Mouse (Mus musculus) intestine, postnatal 0 days (tissue): Measurements from ENCODE around the gene Atxn1. TPM values are rescaled to one million over a fixed set of nuclear protein-coding genes. Genes with fewer than 3 reads are reported as not detected.

Experiments
- ATAC-seq: fragments of 200-750 bp; cut with Nextera tagmentation; 2 replicates; pipeline ENCODE4 v1.8.0; 2017; ENCODE audit warnings: mild to moderate bottlenecking, moderate TSS enrichment, moderate library complexity
- H3K27ac ChIP-seq: fragments of 300-500 bp; sonication (generic); 2 replicates; pipeline ENCODE4 v1.5.1; 2014; ENCODE audit warnings: mild to moderate bottlenecking, low read depth, low read length, moderate library complexity
- H3K27me3 ChIP-seq: fragments of 300-500 bp; sonication (generic); replicated peaks from 2 replicates; pipeline ENCODE4 v1.6.1; 2014; ENCODE audit warnings: low read length, mixed read lengths; ENCODE audit not compliant: control insufficient read depth, insufficient read depth
- H3K36me3 ChIP-seq: fragments of 300-500 bp; sonication (generic); 2 replicates; pipeline ENCODE4 v1.6.1; 2014; ENCODE audit warnings: mild to moderate bottlenecking, moderate library complexity; ENCODE audit not compliant: control insufficient read depth, insufficient read depth
- H3K4me1 ChIP-seq: fragments of 300-500 bp; sonication (generic); replicated peaks from 2 replicates; pipeline ENCODE4 v1.6.1; 2014; ENCODE audit warnings: antibody characterized with exemption, low read length, mixed read lengths; ENCODE audit not compliant: control insufficient read depth, insufficient read depth
- H3K4me2 ChIP-seq: fragments of 300-500 bp; sonication (generic); replicated peaks from 2 replicates; pipeline ENCODE4 v1.6.1; 2014; ENCODE audit warnings: low read depth, mild to moderate bottlenecking, moderate library complexity
- H3K4me3 ChIP-seq: fragments of 300-500 bp; sonication (generic); 2 replicates; pipeline ENCODE4 v1.5.1; 2014; ENCODE audit warnings: low read depth, low read length
- H3K9ac ChIP-seq: fragments of 300-500 bp; sonication (generic); 2 replicates; pipeline ENCODE4 v1.6.1; 2014; ENCODE audit warnings: mild to moderate bottlenecking, low read depth, low read length
- H3K9me3 ChIP-seq: fragments of 300-500 bp; sonication (generic); 2 replicates; pipeline ENCODE4 v1.6.1; 2016; ENCODE audit warnings: mixed run types; ENCODE audit not compliant: control insufficient read depth
- CTCF ChIP-seq: sonication (generic); IDR thresholded peaks from 2 replicates; pipeline ENCODE4 v1.5.1; 2016; ENCODE audit warnings: low read depth, mild to moderate bottlenecking, control low read depth, antibody characterized with exemption, moderate library complexity
- WGBS: fragments of 180-500 bp; shearing (Covaris S2); extraction: QIAGEN DNeasy Blood & Tissue Kit; methylation state at CpG from one replicate; pipeline ENCODE4 v1.1.7; 2014; 5-methylcytosine and 5-hydroxymethylcytosine counted together
- polyA plus RNA-seq: library from polyadenylated mRNA; unstranded; fragments of >200 nt; fragmentation: Nextera tagmentation; extraction: Ambion mirVana; gene quantifications from 2 replicates; pipeline ENCODE4 v1.2.1, GENCODE M21; 2015

Gene Atxn1
- polyA plus RNA-seq, 1 experiment from 2014 or later = 6.1 TPM

GRCm38 (mm10) chr13:45545974-45546373 is 418.8 kb downstream of the Atxn1 start:
- Histone ChIP-seq H3K9ac (no peak overlapping the region), H3K4me3 (no peak overlapping the region), H3K27me3 (no peaks in the 10 kb centered on the region), H3K9me3 (no peaks in the 10 kb centered on the region), H3K4me1 (no peaks in the 10 kb centered on the region), H3K27ac (no peak overlapping the region), H3K4me2 (no peak overlapping the region), H3K36me3 (no peaks in the 10 kb centered on the region)
- WGBS = 73% methylated on average over 13 of the region's 13 CpGs
- no peak for ATAC-seq
- no peak for TF ChIP-seq CTCF

GRCm38 (mm10) chr13:45539205-45539568 is 425.6 kb downstream of the Atxn1 start:
- H3K9me3 ChIP-seq = no peaks in the 10 kb centered on the region
- no peaks in the 10 kb centered on the region for H3K4me1 ChIP-seq
- 0 out of 2 replicates have a peak, but pooled peaks have one; percentile 64 for ATAC-seq
- TF ChIP-seq CTCF = peak; percentile 83
- H3K9ac ChIP-seq = no peak overlapping the region
- peak overlapping the region; percentile 66 for H3K4me2 ChIP-seq
- no peak overlapping the region for H3K27ac ChIP-seq
- no peaks in the 10 kb centered on the region for H3K27me3 ChIP-seq
- WGBS = 15% methylated on average over 10 of the region's 10 CpGs
- no peaks in the 10 kb centered on the region for H3K36me3 ChIP-seq
- H3K4me3 ChIP-seq = peak overlapping the region; percentile 31

GRCm38 (mm10) chr13:45538532-45539204 is 426.1 kb downstream of the Atxn1 start:
- Histone ChIP-seq H3K27ac (no peak overlapping the region), H3K4me2 (peak overlapping the region; percentile 66), H3K9me3 (no peaks in the 10 kb centered on the region), H3K4me3 (peak overlapping the region; percentile 31), H3K9ac (no peak overlapping the region), H3K27me3 (no peaks in the 10 kb centered on the region), H3K36me3 (no peaks in the 10 kb centered on the region), H3K4me1 (no peaks in the 10 kb centered on the region)
- WGBS = 27% methylated on average over 10 of the region's 10 CpGs
- TF ChIP-seq CTCF = peak; percentile 85
- peak; percentile 31; the same call in 1 of the 2 replicates for ATAC-seq

GRCm38 (mm10) chr13:45538091-45538490 is 426.7 kb downstream of the Atxn1 start:
- Histone ChIP-seq H3K9ac (no peak overlapping the region), H3K27ac (no peak overlapping the region), H3K4me1 (no peaks in the 10 kb centered on the region), H3K27me3 (no peaks in the 10 kb centered on the region), H3K36me3 (no peaks in the 10 kb centered on the region), H3K4me2 (no peak overlapping the region), H3K9me3 (no peaks in the 10 kb centered on the region), H3K4me3 (no peak overlapping the region)
- ATAC-seq = no peak
- no peak for TF ChIP-seq CTCF
- WGBS = 87% methylated on average over 9 of the region's 9 CpGs

- no peak for ATAC-seq
- Histone ChIP-seq H3K36me3 (no peaks in the 10 kb centered on the region), H3K4me1 (no peaks in the 10 kb centered on the region), H3K9ac (no peak overlapping the region), H3K4me3 (no peak overlapping the region), H3K27ac (no peak overlapping the region), H3K27me3 (no peaks in the 10 kb centered on the region), H3K9me3 (no peaks in the 10 kb centered on the region), H3K4me2 (no peak overlapping the region)
- whole genome bisulfite sequencing = 65% methylated on average over 9 of the region's 9 CpGs
- no peak for TF ChIP-seq CTCF
Measured at GRCm38 (mm10) chr13:45537110-45537509, 427.7 kb downstream of the Atxn1 start.

- TF ChIP-seq CTCF = no peak
- H3K4me2 ChIP-seq = no peak overlapping the region
- H3K27me3 ChIP-seq = no peaks in the 10 kb centered on the region
- no peak overlapping the region for H3K27ac ChIP-seq
- no peak for ATAC-seq
- no peak overlapping the region for H3K4me3 ChIP-seq
- H3K9me3 ChIP-seq = no peaks in the 10 kb centered on the region
- H3K4me1 ChIP-seq = no peaks in the 10 kb centered on the region
- no peak overlapping the region for H3K9ac ChIP-seq
- H3K36me3 ChIP-seq = no peaks in the 10 kb centered on the region
- WGBS = 91% methylated on average over 9 of the region's 9 CpGs
Measured at GRCm38 (mm10) chr13:45535731-45536453, 428.9 kb downstream of the Atxn1 start.
